Mouse (Mus musculus): Measurements from ENCODE around the gene Mapt.

- no peak for TF ChIP-seq POLR2A (IDR thresholded peaks at IDR 0.05; ENCODE audit: control insufficient read depth, low read depth, low read length)
- TF ChIP-seq CTCF (IDR thresholded peaks at IDR 0.05; ENCODE audit: control insufficient read depth, insufficient read depth, insufficient replicate concordance, low read depth, low read length), result no peak
Measured at GRCm38 (mm10) chr11:104265669-104266068, 34.5 kb downstream of the Mapt start.

Data from testis, adult 2 months (tissue).